Mouse (Mus musculus) right cerebral cortex, postnatal 10 days (tissue): ENCODE measurements around the gene Myl9.
"Not testable (repeated sequence)": the region's sequence is repeated elsewhere in the genome, so short reads cannot be mapped to it uniquely, and the experiment has no call there.

Source experiments
- DNase-seq, 2 experiments: peaks; one replicate each; pipeline ENCODE4 v3.0.0; 2021; ENCODE audit warnings: low spot score in 2 of 2

Myl9 gene

GRCm38 (mm10) chr2:156784891-156785290 is 9.7 kb downstream of the Myl9 start:
- DNase-seq = no peak

GRCm38 (mm10) chr2:156786369-156786768 is 11.1 kb downstream of the Myl9 start:
- not testable (repeated sequence) for DNase-seq

GRCm38 (mm10) chr2:156787090-156787775 is 12.0 kb downstream of the Myl9 start:
- DNase-seq = no peak

GRCm38 (mm10) chr2:156787776-156788105 is 12.5 kb downstream of the Myl9 start:
- no peak for DNase-seq

GRCm38 (mm10) chr2:156788836-156789235 is 13.6 kb downstream of the Myl9 start:
- DNase-seq = no peak

- no peak for DNase-seq
Observed at GRCm38 (mm10) chr2:156798516-156798915, 23.3 kb downstream of the Myl9 start.

GRCm38 (mm10) chr2:156801045-156801444 is 25.8 kb downstream of the Myl9 start:
- DNase-seq = no peak

GRCm38 (mm10) chr2:156802116-156802515 is 26.9 kb downstream of the Myl9 start:
- DNase-seq = not testable (repeated sequence)

GRCm38 (mm10) chr2:156803698-156804372 is 28.6 kb downstream of the Myl9 start:
- no peak for DNase-seq

- DNase-seq = no peak
Observed at GRCm38 (mm10) chr2:156804589-156804988, 29.4 kb downstream of the Myl9 start.

GRCm38 (mm10) chr2:156806886-156807285 is 31.7 kb downstream of the Myl9 start:
- no peak for DNase-seq

- peak; percentile 67 to 80 for DNase-seq
Observed at GRCm38 (mm10) chr2:156809579-156809978, 34.4 kb downstream of the Myl9 start.

- no peak for DNase-seq
Observed at GRCm38 (mm10) chr2:156810716-156811115, 35.5 kb downstream of the Myl9 start.

- DNase-seq = no peak
Observed at GRCm38 (mm10) chr2:156811556-156811955, 36.3 kb downstream of the Myl9 start.

GRCm38 (mm10) chr2:156814344-156814801 is 39.2 kb downstream of the Myl9 start:
- no peak for DNase-seq

GRCm38 (mm10) chr2:156814893-156815292 is 39.7 kb downstream of the Myl9 start:
- no peak for DNase-seq

- no peak for DNase-seq
Observed at GRCm38 (mm10) chr2:156815412-156815811, 40.2 kb downstream of the Myl9 start.

GRCm38 (mm10) chr2:156816116-156816515 is 40.9 kb downstream of the Myl9 start:
- no peak for DNase-seq

GRCm38 (mm10) chr2:156825128-156825527 is 49.9 kb downstream of the Myl9 start:
- DNase-seq = not testable (repeated sequence)
